Mouse (Mus musculus): ENCODE results near the gene Mknk2.

- no peak for TF ChIP-seq CTCF (IDR thresholded peaks at IDR 0.05; ENCODE audit: low read depth)
- TF ChIP-seq EP300 (IDR thresholded peaks at IDR 0.05; ENCODE audit: low read depth) = no peak
Measured at GRCm38 (mm10) chr10:80679556-80680259, 1.8 kb upstream of the Mknk2 start.

Measured in liver, postnatal 0 days (tissue).